Mouse (Mus musculus) midbrain, embryonic 16.5 days (tissue): ENCODE measurements around the gene Ddx50. TPM values are rescaled to one million over a fixed set of nuclear protein-coding genes. Genes with fewer than 3 reads are reported as not detected.
"Not testable (repeated sequence)": the region's sequence is repeated elsewhere in the genome, so short reads cannot be mapped to it uniquely, and the experiment has no call there.

ENCODE experiments used
- ATAC-seq: fragments of 200-750 bp; cut with Nextera tagmentation; 2 replicates; pipeline ENCODE4 v1.8.0; 2017; ENCODE audit warnings: moderate TSS enrichment
- H3K27ac ChIP-seq: fragments of 300-500 bp; sonication (generic); 2 replicates; pipeline ENCODE4 v1.5.1; 2014; ENCODE audit warnings: mild to moderate bottlenecking, low read length, mixed read lengths
- H3K27me3 ChIP-seq: fragments of 300-500 bp; sonication (generic); 2 replicates; pipeline ENCODE4 v1.6.1; 2014; ENCODE audit warnings: low read depth, low read length, mixed read lengths; ENCODE audit not compliant: control insufficient read depth, insufficient read depth
- H3K36me3 ChIP-seq: fragments of 300-500 bp; sonication (generic); 2 replicates; pipeline ENCODE4 v1.6.1; 2014; ENCODE audit warnings: mild to moderate bottlenecking, low read length, moderate library complexity, mixed read lengths; ENCODE audit not compliant: control insufficient read depth, insufficient read depth
- H3K4me1 ChIP-seq: fragments of 300-500 bp; sonication (generic); 2 replicates; pipeline ENCODE4 v1.6.1; 2014; ENCODE audit warnings: mild to moderate bottlenecking, low read length, mixed read lengths; ENCODE audit not compliant: control insufficient read depth, insufficient read depth
- H3K4me2 ChIP-seq: fragments of 300-500 bp; sonication (generic); 2 replicates; pipeline ENCODE4 v1.6.1; 2014; ENCODE audit warnings: mild to moderate bottlenecking, low read length, mixed read lengths
- H3K4me3 ChIP-seq: fragments of 300-500 bp; sonication (generic); 2 replicates; pipeline ENCODE4 v1.5.1; 2014; ENCODE audit warnings: low read depth, mild to moderate bottlenecking, low read length, moderate library complexity, mixed read lengths
- H3K9ac ChIP-seq: fragments of 300-500 bp; sonication (generic); 2 replicates; pipeline ENCODE4 v1.6.1; 2014; ENCODE audit warnings: low read depth, low read length, mixed read lengths
- H3K9me3 ChIP-seq: fragments of 300-500 bp; sonication (generic); replicated peaks from 2 replicates; pipeline ENCODE4 v1.6.1; 2014; ENCODE audit warnings: mild to moderate bottlenecking, low read length, mixed read lengths; ENCODE audit not compliant: control insufficient read depth, poor library complexity, severe bottlenecking
- WGBS: fragments of 180-500 bp; shearing (Covaris S2); extraction: QIAGEN DNeasy Blood & Tissue Kit; methylation state at CpG from one replicate; pipeline ENCODE4 v1.1.7; 2014; 5-methylcytosine and 5-hydroxymethylcytosine counted together
- polyA plus RNA-seq: library from polyadenylated mRNA; unstranded; fragments of >200 nt; fragmentation: Nextera tagmentation; extraction: Ambion mirVana; gene quantifications from 2 replicates; pipeline ENCODE4 v1.2.1, GENCODE M21; 2015

The Ddx50 gene
- polyA plus RNA-seq, 1 experiment from 2014 or later, result 89.4 TPM

DNA sequence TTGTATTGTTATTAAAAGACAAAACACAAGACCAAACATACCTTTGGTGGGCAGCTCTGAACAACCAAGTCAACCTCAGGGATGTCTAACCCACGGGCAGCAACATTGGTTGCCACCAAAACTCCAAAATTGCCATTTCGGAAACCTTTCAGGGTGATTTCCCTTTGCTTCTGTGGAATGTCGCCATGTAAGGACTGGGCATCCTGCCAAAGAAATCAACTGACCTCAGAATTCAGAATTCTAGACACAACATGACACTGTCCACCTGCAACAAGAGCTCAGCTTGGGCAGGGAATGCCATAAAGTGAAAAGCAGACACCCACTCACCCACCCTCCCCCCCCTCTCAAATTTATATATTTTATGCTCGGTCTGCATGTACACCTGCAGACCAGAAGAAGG, 62.4 kb downstream of the Ddx50 start:
- ATAC-seq, result no peak
- H3K27me3 ChIP-seq, result no peaks in the 10 kb centered on the region
- 88% methylated on average over 4 of the region's 4 CpGs for WGBS

DNA sequence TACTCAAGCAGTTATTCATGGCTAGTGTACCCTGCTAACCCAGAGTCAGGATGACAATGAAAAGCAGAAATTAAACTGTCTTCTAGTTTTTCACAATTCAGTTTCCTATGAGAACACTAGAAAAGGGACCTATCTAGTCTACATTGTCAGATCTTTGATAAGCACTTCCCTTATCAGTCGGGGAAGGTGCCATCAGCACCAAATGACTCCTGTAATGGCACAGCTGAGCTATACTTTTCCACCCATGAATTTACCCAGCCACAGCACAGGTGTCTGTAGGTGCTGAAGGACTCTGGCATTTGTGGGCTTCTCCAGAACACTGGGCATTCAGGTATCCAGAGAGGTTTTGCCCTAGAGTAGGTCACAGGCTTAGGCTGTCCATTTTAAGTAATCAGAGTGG, 67.8 kb downstream of the Ddx50 start:
- WGBS, result 93% methylated on average over 1 of the region's 1 CpGs

More for the DNA sequence above, 62.4 kb downstream of the Ddx50 start:
- H3K36me3 ChIP-seq, result peaks cover 60% of the 10 kb centered on the region
- no peak overlapping the region for H3K27ac ChIP-seq
- no peak overlapping the region for H3K4me2 ChIP-seq
- H3K9ac ChIP-seq, result no peak overlapping the region
- no peaks in the 10 kb centered on the region for H3K9me3 ChIP-seq
- H3K4me1 ChIP-seq, result no peaks in the 10 kb centered on the region
- no peak overlapping the region for H3K4me3 ChIP-seq

DNA sequence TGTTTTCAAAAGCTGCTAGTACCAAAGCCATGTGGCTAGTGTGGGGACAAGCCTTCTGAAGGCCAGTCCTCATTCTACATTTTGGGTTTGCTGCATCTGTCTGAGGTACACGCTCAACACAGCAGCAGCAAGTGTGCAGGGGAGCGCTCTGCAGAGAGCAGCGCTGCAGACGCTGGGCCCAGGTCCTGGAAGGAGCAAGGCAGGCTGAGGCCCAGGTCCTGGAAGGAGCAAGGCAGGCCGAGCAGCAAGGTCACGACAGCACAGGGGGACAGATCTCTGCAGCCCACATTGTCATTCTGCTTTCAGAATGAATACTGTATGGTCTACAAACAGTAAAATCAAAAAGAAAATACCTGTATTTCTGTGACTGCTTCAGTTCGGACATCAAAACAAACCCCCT, 68.3 kb downstream of the Ddx50 start:
- H3K27ac ChIP-seq, result no peak overlapping the region
- H3K4me1 ChIP-seq, result peaks cover 3% of the 10 kb centered on the region; the same call in 1 of the 2 replicates
- no peaks in the 10 kb centered on the region for H3K27me3 ChIP-seq
- WGBS, result 85% methylated on average over 7 of the region's 7 CpGs
- H3K36me3 ChIP-seq, result peaks cover 54% of the 10 kb centered on the region
- H3K4me2 ChIP-seq, result no peak overlapping the region
- no peaks in the 10 kb centered on the region for H3K9me3 ChIP-seq
- no peak for ATAC-seq
- H3K4me3 ChIP-seq, result no peak overlapping the region
- no peak overlapping the region for H3K9ac ChIP-seq

More for the DNA sequence above, 67.8 kb downstream of the Ddx50 start:
- Histone ChIP-seq H3K9ac (no peak overlapping the region), H3K27ac (no peak overlapping the region), H3K4me2 (no peak overlapping the region), H3K4me1 (peaks cover 3% of the 10 kb centered on the region; the same call in 1 of the 2 replicates), H3K4me3 (no peak overlapping the region), H3K27me3 (no peaks in the 10 kb centered on the region), H3K9me3 (no peaks in the 10 kb centered on the region), H3K36me3 (peaks cover 59% of the 10 kb centered on the region)
- no peak for ATAC-seq

DNA sequence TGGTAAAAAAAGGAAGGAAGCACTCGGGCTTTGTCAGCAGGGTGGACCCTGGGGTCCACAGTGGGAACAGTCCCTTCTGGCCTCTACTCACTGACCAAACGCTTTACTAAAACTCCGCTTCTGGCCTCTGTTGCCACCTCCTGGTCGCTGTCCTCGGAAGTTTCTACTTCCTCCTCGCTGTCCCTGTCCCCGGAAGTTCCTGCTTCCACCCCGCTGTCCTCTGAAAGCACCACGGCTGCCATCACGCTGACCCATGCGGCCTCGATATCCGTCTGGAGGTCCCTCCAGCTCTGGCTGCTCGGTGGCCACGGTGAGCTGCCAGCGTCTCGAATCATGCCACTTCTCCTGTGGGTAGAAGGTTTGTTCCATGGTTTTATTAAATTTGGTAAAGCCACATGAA, 68.8 kb downstream of the Ddx50 start:
- Histone ChIP-seq H3K9ac (no peak overlapping the region), H3K27ac (no peak overlapping the region), H3K36me3 (peaks cover 51% of the 10 kb centered on the region), H3K27me3 (no peaks in the 10 kb centered on the region), H3K4me3 (no peak overlapping the region), H3K9me3 (no peaks in the 10 kb centered on the region), H3K4me1 (peaks cover 7% of the 10 kb centered on the region), H3K4me2 (no peak overlapping the region)
- no peak for ATAC-seq
- WGBS, result 86% methylated on average over 17 of the region's 17 CpGs

DNA sequence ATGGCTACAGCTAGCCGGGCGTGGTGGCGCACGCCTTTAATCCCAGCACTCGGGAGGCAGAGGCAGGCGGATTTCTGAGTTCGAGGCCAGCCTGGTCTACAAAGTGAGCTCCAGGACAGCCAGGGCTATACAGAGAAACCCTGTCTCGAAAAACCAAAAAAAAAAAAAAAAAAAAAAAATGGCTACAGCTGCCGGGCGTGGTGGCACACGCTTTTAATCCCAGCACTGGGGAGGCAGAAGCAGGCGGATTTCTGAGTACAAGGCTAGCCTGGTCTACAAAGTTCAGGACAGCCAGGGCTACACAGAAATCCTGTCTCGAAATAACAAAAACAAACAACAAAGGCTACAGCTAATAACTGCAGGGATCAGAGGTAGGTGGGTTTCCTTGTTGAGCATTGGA, 71.9 kb downstream of the Ddx50 start:
- Histone ChIP-seq H3K36me3 (peaks cover 39% of the 10 kb centered on the region), H3K4me1 (peaks cover 18% of the 10 kb centered on the region)
- H3K9me3 ChIP-seq, ATAC-seq, H3K4me2 ChIP-seq, H3K27ac ChIP-seq, H3K4me3 ChIP-seq, H3K9ac ChIP-seq, H3K27me3 ChIP-seq: not testable (repeated sequence)
- WGBS, result 88% methylated on average over 12 of the region's 13 CpGs

DNA sequence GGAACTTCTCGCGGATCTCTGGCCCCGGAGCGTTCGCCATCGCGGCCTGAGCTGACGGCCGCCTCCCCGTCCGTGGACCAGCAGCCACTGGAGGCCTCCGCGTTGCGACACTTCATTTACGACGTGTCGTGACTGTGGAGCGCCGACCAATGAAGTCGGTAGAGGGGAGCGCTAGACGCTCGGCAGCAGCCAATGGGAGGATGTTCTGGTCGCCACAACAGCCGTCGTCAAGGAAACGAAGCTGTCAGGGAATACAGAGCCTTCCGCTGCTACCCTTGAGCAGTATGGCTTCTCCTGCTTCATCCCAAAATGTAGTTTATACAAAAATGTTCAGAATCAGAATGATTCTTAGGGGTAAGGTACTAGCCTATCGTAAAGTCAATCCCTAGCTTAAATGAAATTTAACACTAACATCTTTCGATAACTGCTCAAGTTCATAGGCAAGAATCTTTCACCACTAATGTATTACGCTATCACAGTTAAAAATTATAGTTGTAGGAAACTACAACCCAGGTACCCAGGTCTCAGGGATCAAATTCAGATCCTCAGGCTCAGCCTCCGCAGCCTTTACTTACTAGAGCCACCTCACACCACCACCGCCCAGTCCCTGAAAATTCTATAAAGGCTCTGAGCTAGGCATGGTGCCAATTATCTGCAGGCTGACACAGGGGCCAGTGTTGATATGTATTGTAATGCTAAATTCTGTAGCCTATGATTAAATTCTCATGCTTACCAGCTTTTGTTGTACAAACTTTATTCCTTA, 72.5 kb downstream of the Ddx50 start, which contains the start of gene Kif1bp:
Gene Kif1bp, minus strand, starts transcription at position 120 of the 763 bp plus-strand sequence.
- 5% methylated on average over 33 of the region's 33 CpGs for WGBS
- Histone ChIP-seq H3K4me2 (peak within 1 kb of the TSS; percentile 76), H3K27ac (peak within 1 kb of the TSS; percentile 88), H3K9ac (peak within 1 kb of the TSS; percentile 93), H3K4me3 (peak within 1 kb of the TSS; percentile 95), H3K4me1 (peaks cover 18% of the 10 kb centered on the region), H3K27me3 (no peaks in the 10 kb centered on the region), H3K36me3 (peaks cover 37% of the 10 kb centered on the region), H3K9me3 (no peaks in the 10 kb centered on the region)
- peak; percentile 100 for ATAC-seq

DNA sequence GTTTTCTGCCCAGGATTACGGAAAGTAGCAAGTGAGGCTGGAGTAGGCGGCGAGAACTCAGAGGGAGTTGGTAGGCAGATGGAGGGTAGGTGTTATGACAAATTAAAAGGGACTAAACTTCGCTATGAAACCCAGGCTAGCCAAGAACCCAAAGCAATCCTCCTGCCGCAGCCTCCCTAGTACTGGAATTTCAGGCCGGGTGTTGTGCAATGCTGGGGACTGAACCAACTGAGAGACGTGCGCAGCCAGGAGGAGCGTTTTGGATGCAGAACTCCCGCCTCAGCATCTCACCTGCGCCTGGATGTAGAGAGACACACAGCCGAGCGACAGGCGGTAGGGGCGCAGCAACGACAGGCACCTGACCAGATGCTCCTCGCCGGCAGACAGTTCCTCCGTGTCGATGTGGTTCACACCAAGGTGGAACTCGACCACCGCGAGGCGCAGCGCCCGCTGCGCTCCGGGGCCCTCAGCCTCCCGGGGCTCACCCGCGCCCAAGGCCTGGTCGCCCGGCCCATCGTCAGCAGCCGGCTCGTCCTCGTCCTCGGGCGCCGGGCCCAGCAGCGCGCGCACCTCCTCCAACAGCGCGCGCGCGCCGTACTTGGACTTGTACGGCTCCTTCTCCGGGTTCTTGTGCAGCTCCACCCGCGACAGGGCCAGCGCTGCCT, 73.2 kb downstream of the Ddx50 start:
- Histone ChIP-seq H3K27ac (peak overlapping the region; percentile 88), H3K9ac (peak overlapping the region; percentile 93), H3K4me1 (peaks cover 18% of the 10 kb centered on the region), H3K4me3 (peak overlapping the region; percentile 95), H3K36me3 (peaks cover 34% of the 10 kb centered on the region), H3K4me2 (peak overlapping the region; percentile 76), H3K27me3 (no peaks in the 10 kb centered on the region), H3K9me3 (no peaks in the 10 kb centered on the region)
- WGBS, result under 1% methylated on average over 54 of the region's 54 CpGs
- peak; percentile 84 for ATAC-seq

DNA sequence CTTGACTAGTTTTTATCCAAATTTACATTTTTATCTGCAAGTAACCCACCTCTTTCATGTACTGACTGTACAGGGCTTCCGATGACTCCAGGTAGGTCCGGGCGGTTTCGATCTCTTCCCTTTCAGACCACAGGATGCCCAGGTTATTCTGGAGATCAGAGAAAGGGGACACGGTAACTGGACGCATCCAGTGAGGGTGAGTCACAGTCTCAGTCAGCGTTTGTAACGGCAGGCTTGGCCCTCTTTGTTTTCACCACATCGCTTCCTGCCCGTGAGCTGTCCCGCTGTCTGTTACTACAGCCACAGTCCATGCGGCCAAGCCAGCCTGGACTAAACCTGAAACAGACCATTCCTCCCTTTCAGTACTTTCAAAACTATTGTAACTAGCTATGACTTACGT, 76.0 kb downstream of the Ddx50 start:
- no peak overlapping the region for H3K9ac ChIP-seq
- H3K4me1 ChIP-seq, result peaks cover 18% of the 10 kb centered on the region
- H3K27me3 ChIP-seq, result no peaks in the 10 kb centered on the region
- H3K27ac ChIP-seq, result no peak overlapping the region
- no peaks in the 10 kb centered on the region for H3K9me3 ChIP-seq
- peaks cover 21% of the 10 kb centered on the region for H3K36me3 ChIP-seq
- no peak for ATAC-seq
- 90% methylated on average over 13 of the region's 13 CpGs for WGBS
- no peak overlapping the region for H3K4me2 ChIP-seq
- no peak overlapping the region for H3K4me3 ChIP-seq
